Mouse (Mus musculus) neural tube, embryonic 14.5 days (tissue): ENCODE measurements around the gene Cxadr. TPM values are rescaled to one million over a fixed set of nuclear protein-coding genes. Genes with fewer than 3 reads are reported as not detected.

ENCODE experiments used
- ATAC-seq: fragments of 200-750 bp; cut with Nextera tagmentation; 2 replicates; pipeline ENCODE4 v1.8.0; 2017; ENCODE audit warnings: low read depth, mild to moderate bottlenecking, moderate TSS enrichment, moderate library complexity
- H3K27ac ChIP-seq: fragments of 300-500 bp; sonication (generic); 2 replicates; pipeline ENCODE4 v1.5.1; 2014; ENCODE audit warnings: low read depth, mild to moderate bottlenecking, control low read depth, low read length, moderate library complexity, mixed read lengths
- H3K27me3 ChIP-seq: fragments of 300-500 bp; sonication (generic); 2 replicates; pipeline ENCODE4 v1.6.1; 2014; ENCODE audit warnings: low read length; ENCODE audit not compliant: control insufficient read depth, insufficient read depth
- H3K36me3 ChIP-seq: fragments of 300-500 bp; sonication (generic); 2 replicates; pipeline ENCODE4 v1.6.1; 2014; ENCODE audit warnings: low read length, mixed read lengths; ENCODE audit not compliant: control insufficient read depth, insufficient read depth
- H3K4me1 ChIP-seq: fragments of 300-500 bp; sonication (generic); 2 replicates; pipeline ENCODE4 v1.6.1; 2014; ENCODE audit warnings: low read length; ENCODE audit not compliant: control insufficient read depth, insufficient read depth
- H3K4me2 ChIP-seq: fragments of 300-500 bp; sonication (generic); 2 replicates; pipeline ENCODE4 v1.6.1; 2014; ENCODE audit warnings: mild to moderate bottlenecking, low read depth, low read length, control low read depth
- H3K4me3 ChIP-seq: fragments of 300-500 bp; sonication (generic); 2 replicates; pipeline ENCODE4 v1.5.1; 2014; ENCODE audit warnings: low read depth, low read length, control low read depth, mixed read lengths
- H3K9ac ChIP-seq: fragments of 300-500 bp; sonication (generic); replicated peaks from 2 replicates; pipeline ENCODE4 v1.6.1; 2014; ENCODE audit warnings: low read depth, mild to moderate bottlenecking, control low read depth, low read length, mixed read lengths
- H3K9me3 ChIP-seq: fragments of 300-500 bp; sonication (generic); 2 replicates; pipeline ENCODE4 v1.6.1; 2016; ENCODE audit warnings: low read length; ENCODE audit not compliant: control insufficient read depth
- WGBS: fragments of 180-500 bp; shearing (Covaris S2); extraction: QIAGEN DNeasy Blood & Tissue Kit; methylation state at CpG from one replicate; pipeline ENCODE4 v1.1.7; 2014; 5-methylcytosine and 5-hydroxymethylcytosine counted together
- polyA plus RNA-seq: library from polyadenylated mRNA; unstranded; fragments of >200 nt; fragmentation: Nextera tagmentation; extraction: Ambion mirVana; gene quantifications from 2 replicates; pipeline ENCODE4 v1.2.1, GENCODE M21; 2014

Cxadr gene
- polyA plus RNA-seq, 1 experiment from 2014 or later: 115 TPM

GRCm38 (mm10) chr16:78301831-78302677 lies 765 bp downstream of the Cxadr start:
- H3K9me3 ChIP-seq: no peaks in the 10 kb centered on the region
- H3K9ac ChIP-seq: peak overlapping the region; percentile 95
- H3K27me3 ChIP-seq: no peaks in the 10 kb centered on the region
- peak overlapping the region; percentile 95 for H3K27ac ChIP-seq
- peak; percentile 70 for ATAC-seq
- WGBS: under 1% methylated on average over 50 of the region's 65 CpGs
- peaks cover 19% of the 10 kb centered on the region for H3K4me1 ChIP-seq
- peak overlapping the region; percentile 77 for H3K4me2 ChIP-seq
- H3K4me3 ChIP-seq: peak overlapping the region; percentile 92
- H3K36me3 ChIP-seq: no peaks in the 10 kb centered on the region

- Histone ChIP-seq H3K36me3 (no peaks in the 10 kb centered on the region), H3K4me1 (peaks cover 19% of the 10 kb centered on the region), H3K4me3 (peak overlapping the region; percentile 92), H3K4me2 (peak overlapping the region; percentile 77), H3K9ac (peak overlapping the region; percentile 95), H3K27me3 (no peaks in the 10 kb centered on the region), H3K9me3 (no peaks in the 10 kb centered on the region), H3K27ac (0 out of 2 replicates have a peak overlapping the region, but pooled peaks have one; percentile 18)
- 2% methylated on average over 10 of the region's 10 CpGs for WGBS
- peak; percentile 18; the same call in 1 of the 2 replicates for ATAC-seq
Observed at GRCm38 (mm10) chr16:78302678-78303050, 1.4 kb downstream of the Cxadr start.

GRCm38 (mm10) chr16:78305606-78306100 lies 4.4 kb downstream of the Cxadr start:
- Histone ChIP-seq H3K9me3 (no peaks in the 10 kb centered on the region), H3K36me3 (no peaks in the 10 kb centered on the region), H3K9ac (no peak overlapping the region), H3K4me2 (no peak overlapping the region), H3K4me1 (peaks cover 19% of the 10 kb centered on the region), H3K4me3 (no peak overlapping the region), H3K27me3 (no peaks in the 10 kb centered on the region), H3K27ac (no peak overlapping the region)
- no peak for ATAC-seq
- 88% methylated on average over 12 of the region's 12 CpGs for WGBS

- no peak overlapping the region for H3K4me2 ChIP-seq
- WGBS: 85% methylated on average over 8 of the region's 8 CpGs
- H3K9ac ChIP-seq: no peak overlapping the region
- ATAC-seq: no peak
- H3K27ac ChIP-seq: no peak overlapping the region
- H3K9me3 ChIP-seq: no peaks in the 10 kb centered on the region
- H3K4me3 ChIP-seq: no peak overlapping the region
- H3K27me3 ChIP-seq: no peaks in the 10 kb centered on the region
- H3K36me3 ChIP-seq: no peaks in the 10 kb centered on the region
- peaks cover 15% of the 10 kb centered on the region for H3K4me1 ChIP-seq
Observed at GRCm38 (mm10) chr16:78306606-78307005, 5.3 kb downstream of the Cxadr start.

- H3K4me1 ChIP-seq: peaks cover 14% of the 10 kb centered on the region
- 94% methylated on average over 16 of the region's 16 CpGs for WGBS
- H3K9ac ChIP-seq: no peak overlapping the region
- no peaks in the 10 kb centered on the region for H3K9me3 ChIP-seq
- H3K36me3 ChIP-seq: no peaks in the 10 kb centered on the region
- no peak overlapping the region for H3K4me2 ChIP-seq
- H3K27ac ChIP-seq: no peak overlapping the region
- H3K4me3 ChIP-seq: no peak overlapping the region
- no peak for ATAC-seq
- no peaks in the 10 kb centered on the region for H3K27me3 ChIP-seq
Observed at GRCm38 (mm10) chr16:78307476-78308192, 6.3 kb downstream of the Cxadr start.

- H3K27me3 ChIP-seq: no peaks in the 10 kb centered on the region
- 89% methylated on average over 6 of the region's 6 CpGs for WGBS
- no peak for ATAC-seq
Observed at GRCm38 (mm10) chr16:78309258-78309657, 8.0 kb downstream of the Cxadr start.

GRCm38 (mm10) chr16:78313135-78313887 lies 12.0 kb downstream of the Cxadr start:
- Histone ChIP-seq H3K27ac (peak overlapping the region; percentile 8; the same call in 1 of the 2 replicates), H3K9me3 (no peaks in the 10 kb centered on the region), H3K27me3 (no peaks in the 10 kb centered on the region), H3K4me1 (peaks cover 19% of the 10 kb centered on the region), H3K36me3 (no peaks in the 10 kb centered on the region), H3K4me2 (peak overlapping the region; percentile 34), H3K4me3 (no peak overlapping the region), H3K9ac (no peak overlapping the region)
- ATAC-seq: peak; percentile 65
- 20% methylated on average over 16 of the region's 16 CpGs for WGBS

More at GRCm38 (mm10) chr16:78309258-78309657, 8.0 kb downstream of the Cxadr start:
- H3K9me3 ChIP-seq: no peaks in the 10 kb centered on the region
- H3K4me3 ChIP-seq: no peak overlapping the region
- peaks cover 19% of the 10 kb centered on the region for H3K4me1 ChIP-seq
- no peak overlapping the region for H3K27ac ChIP-seq
- no peak overlapping the region for H3K4me2 ChIP-seq
- H3K36me3 ChIP-seq: no peaks in the 10 kb centered on the region
- H3K9ac ChIP-seq: no peak overlapping the region

GRCm38 (mm10) chr16:78314026-78314425 lies 12.7 kb downstream of the Cxadr start:
- Histone ChIP-seq H3K9ac (no peak overlapping the region), H3K27me3 (no peaks in the 10 kb centered on the region), H3K9me3 (no peaks in the 10 kb centered on the region), H3K36me3 (no peaks in the 10 kb centered on the region), H3K4me2 (peak overlapping the region; percentile 34; the same call in 1 of the 2 replicates), H3K27ac (no peak overlapping the region; the same call in 1 of the 2 replicates), H3K4me1 (peaks cover 19% of the 10 kb centered on the region), H3K4me3 (no peak overlapping the region)
- no peak for ATAC-seq
- 35% methylated on average over 6 of the region's 6 CpGs for WGBS
